Mouse (Mus musculus): ENCODE measurements around the gene Nap1l5. TPM values are rescaled to one million over a fixed set of nuclear protein-coding genes. Genes with fewer than 3 reads are reported as not detected.

The Nap1l5 gene
- total RNA-seq, 2 experiments from 2014 or later: 0.30 to 0.62 TPM

Other genes starting within 250 kb of the Nap1l5 start
- gene Herc3, start 75.6 kb downstream of the Nap1l5 start, total RNA-seq (2021): 100 to 1,000 TPM in 1 of 2 experiments, 10 to 100 TPM in 1; 93.1 to 102 TPM
- 10 to 100 TPM; 16.8 to 17.6 TPM for gene Fam13a, start 117.5 kb upstream of the Nap1l5 start, total RNA-seq (2021)